Mouse (Mus musculus) stomach, postnatal 0 days (tissue): ENCODE results near the gene Otogl. TPM values are rescaled to one million over a fixed set of nuclear protein-coding genes. Genes with fewer than 3 reads are reported as not detected.

Experiments
- ATAC-seq: fragments of 200-750 bp; cut with Nextera tagmentation; 2 replicates; pipeline ENCODE4 v1.8.0; 2017; ENCODE audit not compliant: low FRiP score, low TSS enrichment
- DNase-seq: peaks from one replicate; pipeline ENCODE4 v3.0.0-alpha.2; 2016; ENCODE audit warnings: low spot score
- H3K27ac ChIP-seq: fragments of 300-500 bp; sonication (generic); replicated peaks from 2 replicates; pipeline ENCODE4 v1.5.1; 2014; ENCODE audit warnings: mild to moderate bottlenecking, control low read depth
- H3K27me3 ChIP-seq: fragments of 300-500 bp; sonication (generic); 2 replicates; pipeline ENCODE4 v1.6.1; 2014; ENCODE audit warnings: low read length; ENCODE audit not compliant: control insufficient read depth, insufficient read depth
- H3K36me3 ChIP-seq: fragments of 300-500 bp; sonication (generic); 2 replicates; pipeline ENCODE4 v1.6.1; 2014; ENCODE audit warnings: low read length, mixed read lengths; ENCODE audit not compliant: control insufficient read depth, insufficient read depth
- H3K4me1 ChIP-seq: fragments of 300-500 bp; sonication (generic); replicated peaks from 2 replicates; pipeline ENCODE4 v1.6.1; 2014; ENCODE audit warnings: antibody characterized with exemption; ENCODE audit not compliant: control insufficient read depth, insufficient read depth
- H3K4me2 ChIP-seq: fragments of 300-500 bp; sonication (generic); replicated peaks from 2 replicates; pipeline ENCODE4 v1.6.1; 2014; ENCODE audit warnings: low read depth, mild to moderate bottlenecking, control low read depth, moderate library complexity
- H3K4me3 ChIP-seq: fragments of 300-500 bp; sonication (generic); 2 replicates; pipeline ENCODE4 v1.5.1; 2014; ENCODE audit warnings: low read depth, low read length, control low read depth
- H3K9ac ChIP-seq: fragments of 300-500 bp; sonication (generic); 2 replicates; pipeline ENCODE4 v1.6.1; 2014; ENCODE audit warnings: mild to moderate bottlenecking, low read length, control low read depth, mixed read lengths
- H3K9me3 ChIP-seq: fragments of 300-500 bp; sonication (generic); 2 replicates; pipeline ENCODE4 v1.6.1; 2016; ENCODE audit warnings: low read length; ENCODE audit not compliant: control insufficient read depth
- CTCF ChIP-seq: IDR thresholded peaks from 2 replicates; pipeline ENCODE4 v1.5.1; 2016; ENCODE audit warnings: antibody characterized with exemption, low read depth, mild to moderate bottlenecking, moderate library complexity
- EP300 ChIP-seq: optimal IDR thresholded peaks from 2 replicates; pipeline ENCODE3; 2016; ENCODE audit warnings: antibody characterized with exemption
- WGBS: fragments of 180-500 bp; shearing (Covaris S2); extraction: QIAGEN DNeasy Blood & Tissue Kit; methylation state at CpG from one replicate; pipeline ENCODE4 v1.1.7; 2014; 5-methylcytosine and 5-hydroxymethylcytosine counted together
- polyA plus RNA-seq: library from polyadenylated mRNA; unstranded; fragments of >200 nt; fragmentation: Nextera tagmentation; extraction: Ambion mirVana; gene quantifications from 2 replicates; pipeline ENCODE4 v1.2.1, GENCODE M21; 2015

Gene Otogl
- polyA plus RNA-seq, 1 experiment from 2014 or later: 0.02 TPM

- ATAC-seq: no peak
- no peaks in the 10 kb centered on the region for H3K4me1 ChIP-seq
- no peak for DNase-seq
- no peaks in the 10 kb centered on the region for H3K27me3 ChIP-seq
- no peaks in the 10 kb centered on the region for H3K36me3 ChIP-seq
- no peak overlapping the region for H3K9ac ChIP-seq
- H3K27ac ChIP-seq: 0 out of 2 replicates have a peak overlapping the region, but pooled peaks have one; percentile 30
- TF ChIP-seq EP300 (no peak), CTCF (no peak)
- 40% methylated on average over 8 of the region's 8 CpGs for WGBS
- no peak overlapping the region for H3K4me3 ChIP-seq
- no peaks in the 10 kb centered on the region for H3K9me3 ChIP-seq
- H3K4me2 ChIP-seq: peak overlapping the region; percentile 30; the same call in 1 of the 2 replicates
These were observed 10.0 kb downstream of the Otogl start for GRCm38 (mm10) chr10:107901958-107902357.

- 37% methylated on average over 13 of the region's 13 CpGs for WGBS
- peak overlapping the region; percentile 30 for H3K4me2 ChIP-seq
- ATAC-seq: peak; percentile 65; the same call in 1 of the 2 replicates
These were observed 10.6 kb downstream of the Otogl start for GRCm38 (mm10) chr10:107901204-107901879.

GRCm38 (mm10) chr10:107899946-107900345 is 12.0 kb downstream of the Otogl start:
- ATAC-seq (no peak), DNase-seq (no peak)
- Histone ChIP-seq H3K9ac (no peak overlapping the region), H3K4me1 (no peaks in the 10 kb centered on the region), H3K4me3 (no peak overlapping the region), H3K27ac (no peak overlapping the region), H3K9me3 (no peaks in the 10 kb centered on the region), H3K27me3 (no peaks in the 10 kb centered on the region), H3K4me2 (no peak overlapping the region), H3K36me3 (no peaks in the 10 kb centered on the region)
- WGBS: 42% methylated on average over 6 of the region's 6 CpGs
- TF ChIP-seq EP300 (no peak), CTCF (no peak)

More at GRCm38 (mm10) chr10:107901204-107901879, 10.6 kb downstream of the Otogl start:
- H3K4me1 ChIP-seq: no peaks in the 10 kb centered on the region
- H3K4me3 ChIP-seq: no peak overlapping the region
- 0 out of 2 replicates have a peak overlapping the region, but pooled peaks have one; percentile 30 for H3K27ac ChIP-seq
- H3K9me3 ChIP-seq: no peaks in the 10 kb centered on the region
- H3K9ac ChIP-seq: no peak overlapping the region
- no peak for DNase-seq
- H3K36me3 ChIP-seq: no peaks in the 10 kb centered on the region
- TF ChIP-seq EP300 (peak; percentile 40), CTCF (no peak)
- H3K27me3 ChIP-seq: no peaks in the 10 kb centered on the region

- Histone ChIP-seq H3K4me2 (no peak overlapping the region), H3K27me3 (no peaks in the 10 kb centered on the region), H3K36me3 (no peaks in the 10 kb centered on the region), H3K4me1 (no peaks in the 10 kb centered on the region), H3K27ac (no peak overlapping the region), H3K9me3 (no peaks in the 10 kb centered on the region), H3K4me3 (no peak overlapping the region), H3K9ac (no peak overlapping the region)
- no peak for DNase-seq
- no peak for TF ChIP-seq CTCF
- TF ChIP-seq EP300: no peak
- 81% methylated on average over 4 of the region's 4 CpGs for WGBS
- ATAC-seq: no peak
These were observed 15.8 kb downstream of the Otogl start for GRCm38 (mm10) chr10:107896158-107896557.

GRCm38 (mm10) chr10:107894663-107895581 is 17.0 kb downstream of the Otogl start:
- H3K4me3 ChIP-seq: no peak overlapping the region
- no peak for DNase-seq
- H3K4me2 ChIP-seq: no peak overlapping the region
- ATAC-seq: peak; percentile 47; the same call in 1 of the 2 replicates
- no peaks in the 10 kb centered on the region for H3K4me1 ChIP-seq
- H3K9ac ChIP-seq: no peak overlapping the region
- peak; percentile 59 for TF ChIP-seq CTCF
- TF ChIP-seq EP300: no peak
- no peak overlapping the region for H3K27ac ChIP-seq
- WGBS: 21% methylated on average over 8 of the region's 8 CpGs
- H3K9me3 ChIP-seq: no peaks in the 10 kb centered on the region
- no peaks in the 10 kb centered on the region for H3K27me3 ChIP-seq
- H3K36me3 ChIP-seq: no peaks in the 10 kb centered on the region
